Mouse (Mus musculus) liver, embryonic 13.5 days (tissue): ENCODE results near the gene Fer1l4. TPM values are rescaled to one million over a fixed set of nuclear protein-coding genes. Genes with fewer than 3 reads are reported as not detected.

ENCODE experiments used
- polyA plus RNA-seq: library from polyadenylated mRNA; unstranded; fragments of >200 nt; fragmentation: Nextera tagmentation; extraction: Ambion mirVana; gene quantifications from 2 replicates; pipeline ENCODE4 v1.2.1, GENCODE M21; 2015

Fer1l4 gene
- polyA plus RNA-seq, 1 experiment from 2014 or later, result not detected

Other genes with a start within 250 kb of the Fer1l4 start
- 5.5 and 5.7 TPM in 2 replicates for gene BC029722, start 233.5 kb downstream of the Fer1l4 start, polyA plus RNA-seq
- 179 and 182 TPM in 2 replicates for gene Eif6, start 226.0 kb downstream of the Fer1l4 start, polyA plus RNA-seq
- gene Fam83c, start 218.1 kb downstream of the Fer1l4 start, polyA plus RNA-seq, result 0.10 and 0.12 TPM in 2 replicates
- 49.5 and 52.3 TPM in 2 replicates for gene Uqcc1, start 122.6 kb downstream of the Fer1l4 start, polyA plus RNA-seq
- not detected in 2 replicates for gene Gm15557, start 112.2 kb downstream of the Fer1l4 start, polyA plus RNA-seq
- 0.12 TPM in 1 of 2 replicates, not detected in the other for gene Gdf5, start 107.6 kb downstream of the Fer1l4 start, polyA plus RNA-seq
- gene Cep250, start 96.5 kb downstream of the Fer1l4 start, polyA plus RNA-seq, result 10.7 and 13.6 TPM in 2 replicates
- gene 6430550D23Rik, start 45.0 kb downstream of the Fer1l4 start, polyA plus RNA-seq, result 1.3 and 1.9 TPM in 2 replicates
- gene Ergic3, start 44.9 kb downstream of the Fer1l4 start, polyA plus RNA-seq, result 90.8 and 96.9 TPM in 2 replicates
- gene Spag4, start 12.2 kb upstream of the Fer1l4 start, polyA plus RNA-seq, result 1.6 and 2.4 TPM in 2 replicates
- 26.9 and 31.8 TPM in 2 replicates for gene Cpne1, start 59.0 kb upstream of the Fer1l4 start, polyA plus RNA-seq
- gene Rbm12, start 59.0 kb upstream of the Fer1l4 start, polyA plus RNA-seq, result 10.0 and 14.5 TPM in 2 replicates
- 7.4 and 8.8 TPM in 2 replicates for gene Gm28036, start 74.1 kb upstream of the Fer1l4 start, polyA plus RNA-seq
- gene Romo1, start 91.1 kb upstream of the Fer1l4 start, polyA plus RNA-seq, result 254 and 270 TPM in 2 replicates
- 65.0 and 70.9 TPM in 2 replicates for gene Nfs1, start 91.2 kb upstream of the Fer1l4 start, polyA plus RNA-seq
- 276 and 316 TPM in 2 replicates for gene Rbm39, start 127.3 kb upstream of the Fer1l4 start, polyA plus RNA-seq
- gene Phf20, start 143.5 kb upstream of the Fer1l4 start, polyA plus RNA-seq, result 16.5 and 19.8 TPM in 2 replicates